Mouse (Mus musculus): ENCODE results near the gene Gm47959.

DNA sequence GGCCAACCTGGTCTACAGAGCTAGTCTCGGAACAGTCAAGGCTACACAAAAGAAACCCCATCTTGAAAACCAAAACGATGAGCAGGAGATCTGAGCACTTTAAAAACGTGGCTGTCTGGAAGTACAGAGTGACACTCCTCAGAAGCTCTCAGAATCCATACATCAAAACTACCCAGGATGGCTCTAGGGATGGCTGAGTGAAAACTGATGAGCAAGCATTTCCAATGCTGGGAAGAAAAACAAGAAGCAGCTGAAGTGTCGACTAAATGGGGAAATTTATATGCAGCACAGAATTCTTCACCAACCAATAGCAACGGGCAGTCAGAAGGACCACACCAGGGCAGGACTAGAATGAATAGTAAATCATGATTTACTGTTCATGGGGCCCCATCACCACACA lies 34.2 kb downstream of the Gm47959 start:
- TF ChIP-seq CTCF (IDR thresholded peaks at IDR 0.05; ENCODE audit: borderline replicate concordance, insufficient read depth, low read depth, low read length): no peak
- no peak for TF ChIP-seq POLR2A (IDR thresholded peaks at IDR 0.05; ENCODE audit: borderline replicate concordance, insufficient read depth, low read length)
